Mouse (Mus musculus): Measurements from ENCODE around the gene Paxip1. TPM values are rescaled to one million over a fixed set of nuclear protein-coding genes. Genes with fewer than 3 reads are reported as not detected.

Gene Paxip1
- polyA plus RNA-seq (2012; rRNA removed), result 14.2 and 14.8 TPM in 2 replicates

DNA sequence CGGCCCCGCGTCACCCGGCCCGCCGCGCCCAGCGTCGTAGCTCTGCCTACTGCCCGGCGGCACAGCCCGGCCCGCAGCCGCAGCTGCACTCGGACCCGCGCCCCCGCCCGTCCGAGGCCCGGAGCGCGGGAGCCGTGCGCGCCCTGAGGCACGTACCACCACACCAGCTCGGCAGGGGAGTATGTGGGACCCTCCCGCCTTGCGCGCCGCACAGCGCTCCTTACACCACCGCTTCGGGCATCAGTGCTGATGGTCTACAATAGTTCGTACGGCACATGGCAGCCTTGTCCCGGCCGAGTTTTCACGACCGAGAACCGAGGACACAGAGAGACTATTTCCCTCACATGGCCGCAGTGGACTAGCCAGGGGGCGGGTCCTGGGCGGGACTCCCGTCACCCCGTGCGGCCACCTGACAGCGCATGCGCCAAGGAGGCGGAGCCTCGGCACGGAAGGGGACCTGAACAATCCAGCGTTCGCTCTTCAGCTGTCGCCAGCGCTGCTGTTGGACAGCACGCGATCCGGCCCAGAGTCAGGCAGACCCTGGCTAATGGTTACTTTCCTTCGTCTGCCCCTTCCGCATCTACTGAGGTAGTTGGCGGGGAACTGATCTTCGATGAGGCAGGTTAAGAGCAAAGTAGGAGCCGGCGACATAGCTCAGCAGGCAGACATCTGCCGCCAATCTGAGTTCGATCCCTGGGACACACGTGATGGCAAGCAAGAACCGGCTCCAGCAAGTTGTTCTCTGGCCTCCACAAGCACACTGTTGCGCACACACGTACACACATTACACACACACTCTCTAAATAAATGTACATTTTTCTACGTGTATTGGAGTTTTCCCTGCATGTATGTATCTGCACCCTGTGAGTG, at the start of gene Paxip1:
Paxip1 (minus strand) TSS at position 389 of the 870 bp plus-strand sequence.

Other genes with a start within 250 kb of the Paxip1 start
- gene Htr5a, start 50.5 kb upstream of the Paxip1 start, polyA plus RNA-seq (2012; rRNA removed), result not detected in 2 replicates